Mouse (Mus musculus) embryonic facial prominence, embryonic 10.5 days (tissue): ENCODE data around the gene Bad. TPM values are rescaled to one million over a fixed set of nuclear protein-coding genes. Genes with fewer than 3 reads are reported as not detected.

Experiments
- DNase-seq: peaks from one replicate; pipeline ENCODE4 v3.0.0-alpha.2; 2017; ENCODE audit warnings: low spot score
- H3K27ac ChIP-seq: fragments of 300-500 bp; sonication (generic); replicated peaks from 2 replicates; pipeline ENCODE4 v1.5.1; 2016; ENCODE audit warnings: mild to moderate bottlenecking
- H3K27me3 ChIP-seq: fragments of 300-500 bp; sonication (generic); replicated peaks from 2 replicates; pipeline ENCODE4 v1.6.1; 2016; ENCODE audit warnings: low read depth, mild to moderate bottlenecking; ENCODE audit not compliant: poor library complexity, severe bottlenecking
- H3K36me3 ChIP-seq: fragments of 300-500 bp; sonication (generic); replicated peaks from 2 replicates; pipeline ENCODE4 v1.6.1; 2016; ENCODE audit warnings: mild to moderate bottlenecking, moderate library complexity
- H3K4me1 ChIP-seq: fragments of 300-500 bp; sonication (generic); 2 replicates; pipeline ENCODE4 v1.6.1; 2016
- H3K4me3 ChIP-seq: fragments of 300-500 bp; sonication (generic); 2 replicates; pipeline ENCODE4 v1.5.1; 2016; ENCODE audit warnings: mild to moderate bottlenecking, moderate library complexity
- H3K9me3 ChIP-seq: fragments of 300-500 bp; sonication (generic); 2 replicates; pipeline ENCODE4 v1.6.1; 2016; ENCODE audit warnings: mild to moderate bottlenecking
- WGBS: fragments of 180-500 bp; shearing (Covaris S2); methylation state at CpG from one replicate; pipeline ENCODE4 v1.1.7; 2016; 5-methylcytosine and 5-hydroxymethylcytosine counted together
- polyA plus RNA-seq: library from polyadenylated mRNA; unstranded; fragments of >200 nt; fragmentation: Nextera tagmentation; extraction: Ambion mirVana; gene quantifications from 2 replicates; pipeline ENCODE4 v1.2.1, GENCODE M21; 2016

Gene Bad
- polyA plus RNA-seq, 1 experiment from 2014 or later: 55.1 TPM

DNA sequence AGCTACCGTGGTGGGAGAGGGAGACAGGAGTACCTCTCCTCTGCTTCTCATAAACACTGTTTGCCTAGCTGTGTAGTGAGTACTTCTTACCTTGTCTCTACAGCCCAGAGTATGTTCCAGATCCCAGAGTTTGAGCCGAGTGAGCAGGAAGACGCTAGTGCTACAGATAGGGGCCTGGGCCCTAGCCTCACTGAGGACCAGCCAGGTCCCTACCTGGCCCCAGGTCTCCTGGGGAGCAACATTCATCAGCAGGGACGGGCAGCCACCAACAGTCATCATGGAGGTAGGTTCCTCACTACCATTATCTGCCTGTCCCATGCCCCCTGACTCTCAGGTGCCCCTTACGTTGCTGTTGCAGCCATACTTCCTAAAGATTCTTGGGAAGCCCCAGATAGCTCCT is 1.1 kb downstream of the Bad start:
- H3K36me3 ChIP-seq: peaks cover 16% of the 10 kb centered on the region
- peak overlapping the region; percentile 96 for H3K27ac ChIP-seq
- 28% methylated on average over 5 of the region's 5 CpGs for WGBS
- peaks cover 17% of the 10 kb centered on the region; the same call in 1 of the 2 replicates for H3K27me3 ChIP-seq
- peaks cover 33% of the 10 kb centered on the region for H3K4me1 ChIP-seq
- no peak for DNase-seq
- H3K4me3 ChIP-seq: peak overlapping the region; percentile 93
- no peaks in the 10 kb centered on the region for H3K9me3 ChIP-seq

DNA sequence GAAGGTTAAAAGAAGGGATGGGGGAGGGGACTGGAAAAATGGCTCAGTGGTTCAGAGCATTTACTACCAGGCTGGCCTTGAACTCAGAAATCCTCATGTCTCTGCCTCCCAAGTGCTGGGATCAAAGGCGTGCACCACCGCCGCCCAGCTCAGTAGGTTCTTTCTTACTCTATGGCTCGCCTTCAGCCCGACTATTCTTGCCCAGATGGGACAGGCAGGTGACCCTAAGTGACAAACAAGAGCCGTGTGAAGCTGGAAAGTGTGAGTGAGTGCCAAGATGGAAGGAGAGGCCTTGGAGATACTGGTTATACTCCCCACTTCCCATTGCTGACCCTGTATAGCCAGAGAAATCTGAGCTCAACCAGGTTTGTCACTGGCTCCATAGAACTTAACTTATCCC is 2.0 kb downstream of the Bad start:
- Histone ChIP-seq H3K36me3 (peaks cover 16% of the 10 kb centered on the region), H3K9me3 (no peaks in the 10 kb centered on the region), H3K27ac (no peak overlapping the region), H3K4me3 (no peak overlapping the region), H3K27me3 (peaks cover 12% of the 10 kb centered on the region; the same call in 1 of the 2 replicates), H3K4me1 (peaks cover 33% of the 10 kb centered on the region)
- WGBS: 91% methylated on average over 6 of the region's 6 CpGs
- DNase-seq: no peak

DNA sequence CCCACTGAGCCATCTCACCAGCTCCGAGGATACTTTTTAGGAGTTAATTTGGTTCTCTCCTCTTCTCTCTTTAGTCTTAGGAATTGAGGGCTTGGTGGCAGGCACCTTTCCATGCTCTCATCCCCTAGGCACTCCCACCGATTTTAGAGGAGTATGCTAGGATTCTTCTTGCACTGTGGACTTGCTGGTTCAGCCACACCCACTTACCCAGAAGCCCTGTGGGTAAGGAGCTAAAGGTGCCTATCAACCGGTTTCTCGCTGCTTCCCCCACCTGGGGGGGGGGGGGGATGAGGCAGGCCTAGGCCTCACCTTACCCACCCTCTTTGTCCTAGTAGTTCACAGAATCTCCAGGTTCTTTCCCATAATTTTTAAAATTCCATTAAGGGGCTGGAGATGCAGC is 6.1 kb downstream of the Bad start:
- WGBS: 50% methylated on average over 4 of the region's 4 CpGs
- no peak for DNase-seq
- Histone ChIP-seq H3K4me3 (no peak overlapping the region), H3K27me3 (no peaks in the 10 kb centered on the region), H3K36me3 (peaks cover 24% of the 10 kb centered on the region), H3K27ac (no peak overlapping the region), H3K4me1 (peaks cover 32% of the 10 kb centered on the region), H3K9me3 (no peaks in the 10 kb centered on the region)

DNA sequence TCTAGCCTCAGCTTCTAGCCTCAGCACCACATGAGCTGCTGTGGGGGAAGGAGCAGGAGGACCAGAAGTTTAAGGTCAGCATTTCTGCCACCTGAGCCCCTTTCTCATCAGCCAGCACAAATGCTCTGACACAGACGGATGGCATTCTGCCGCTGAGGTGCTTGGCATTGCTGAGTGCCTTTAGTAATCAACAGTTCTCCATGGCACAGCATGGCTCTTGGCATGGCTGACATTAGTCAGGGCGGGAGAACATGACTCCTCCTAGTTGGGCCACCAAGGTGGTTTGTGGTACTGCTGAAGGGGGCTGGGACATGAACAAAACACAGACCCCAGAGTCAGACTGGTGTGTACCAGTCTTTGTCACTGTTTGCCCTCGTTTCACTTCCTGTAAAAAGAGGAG is 6.5 kb downstream of the Bad start:
- no peak for DNase-seq
- Histone ChIP-seq H3K27ac (no peak overlapping the region), H3K36me3 (peaks cover 24% of the 10 kb centered on the region), H3K27me3 (no peaks in the 10 kb centered on the region), H3K9me3 (no peaks in the 10 kb centered on the region), H3K4me3 (no peak overlapping the region), H3K4me1 (peaks cover 32% of the 10 kb centered on the region)
- 83% methylated on average over 4 of the region's 4 CpGs for WGBS

DNA sequence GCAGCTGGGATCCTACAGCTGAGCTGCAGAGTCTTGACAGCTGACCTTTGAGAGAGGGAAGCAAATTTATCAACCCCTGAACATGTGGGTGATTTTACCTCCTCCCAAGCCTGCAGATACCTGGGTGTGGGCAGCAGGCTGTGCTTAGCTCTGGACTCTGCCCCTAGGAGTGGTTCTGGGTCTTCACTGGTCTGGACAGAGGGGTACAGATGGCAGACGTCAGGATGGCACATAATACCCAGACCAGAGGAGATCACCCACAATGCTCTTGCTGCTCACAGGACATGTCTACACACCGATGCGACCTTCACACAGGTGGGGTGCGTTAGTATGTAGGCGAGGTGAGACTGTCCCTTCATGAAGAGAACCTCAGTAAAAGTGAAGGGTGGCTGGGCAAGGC is 7.9 kb downstream of the Bad start:
- no peaks in the 10 kb centered on the region for H3K9me3 ChIP-seq
- H3K4me3 ChIP-seq: peak overlapping the region; percentile 70
- no peak for DNase-seq
- no peaks in the 10 kb centered on the region for H3K27me3 ChIP-seq
- H3K27ac ChIP-seq: peak overlapping the region; percentile 93
- 92% methylated on average over 5 of the region's 5 CpGs for WGBS
- peaks cover 32% of the 10 kb centered on the region for H3K4me1 ChIP-seq
- H3K36me3 ChIP-seq: peaks cover 35% of the 10 kb centered on the region

DNA sequence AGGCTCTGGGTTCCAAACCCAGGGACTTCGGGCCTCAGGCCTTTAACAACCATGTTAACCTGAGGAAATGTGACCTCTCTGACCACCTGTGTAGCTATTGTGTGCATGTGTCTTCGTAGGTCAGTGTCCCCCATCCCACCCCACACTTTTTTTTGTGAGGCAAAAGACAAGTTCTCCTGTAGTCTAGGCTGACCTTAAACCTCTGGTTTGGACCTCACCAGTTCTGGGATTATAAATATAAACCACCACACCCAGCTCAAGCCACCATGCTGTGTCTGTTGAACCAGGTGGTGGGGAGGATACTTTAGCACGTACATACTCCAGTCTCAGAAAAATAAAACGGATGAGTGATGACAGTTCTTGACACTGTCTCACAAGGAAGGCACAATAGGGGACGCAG is 8.3 kb downstream of the Bad start:
- Histone ChIP-seq H3K9me3 (no peaks in the 10 kb centered on the region), H3K27me3 (no peaks in the 10 kb centered on the region), H3K27ac (peak overlapping the region; percentile 93), H3K36me3 (peaks cover 36% of the 10 kb centered on the region), H3K4me1 (peaks cover 32% of the 10 kb centered on the region), H3K4me3 (peak overlapping the region; percentile 70)
- WGBS: 65% methylated on average over 5 of the region's 5 CpGs
- no peak for DNase-seq

DNA sequence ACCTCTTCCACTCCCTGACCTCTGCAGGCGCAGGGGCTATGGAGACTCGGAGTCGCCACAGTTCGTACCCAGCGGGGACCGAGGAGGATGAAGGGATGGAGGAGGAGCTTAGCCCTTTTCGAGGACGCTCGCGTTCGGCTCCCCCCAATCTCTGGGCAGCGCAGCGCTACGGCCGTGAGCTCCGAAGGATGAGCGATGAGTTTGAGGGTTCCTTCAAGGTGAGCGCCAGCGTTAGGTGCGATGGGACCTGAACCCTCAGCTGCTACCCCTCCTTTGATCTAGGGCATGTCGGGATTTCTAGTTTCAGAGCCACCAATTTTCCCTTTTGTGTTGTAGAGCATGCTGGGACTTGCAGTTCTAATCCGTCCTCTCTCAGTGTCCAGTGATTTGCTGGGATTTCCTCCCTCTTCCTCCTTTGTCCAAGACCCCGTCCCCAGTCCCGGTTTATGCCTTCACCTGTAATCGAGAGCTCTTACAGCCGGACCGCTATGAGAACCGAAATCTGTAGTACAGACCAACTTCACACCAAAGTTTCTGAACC is 9.0 kb downstream of the Bad start:
- Histone ChIP-seq H3K36me3 (peaks cover 36% of the 10 kb centered on the region), H3K4me3 (peak overlapping the region; percentile 70), H3K4me1 (peaks cover 32% of the 10 kb centered on the region), H3K9me3 (no peaks in the 10 kb centered on the region), H3K27me3 (no peaks in the 10 kb centered on the region), H3K27ac (peak overlapping the region; percentile 93)
- peak; percentile 75 for DNase-seq
- under 1% methylated on average over 28 of the region's 28 CpGs for WGBS

DNA sequence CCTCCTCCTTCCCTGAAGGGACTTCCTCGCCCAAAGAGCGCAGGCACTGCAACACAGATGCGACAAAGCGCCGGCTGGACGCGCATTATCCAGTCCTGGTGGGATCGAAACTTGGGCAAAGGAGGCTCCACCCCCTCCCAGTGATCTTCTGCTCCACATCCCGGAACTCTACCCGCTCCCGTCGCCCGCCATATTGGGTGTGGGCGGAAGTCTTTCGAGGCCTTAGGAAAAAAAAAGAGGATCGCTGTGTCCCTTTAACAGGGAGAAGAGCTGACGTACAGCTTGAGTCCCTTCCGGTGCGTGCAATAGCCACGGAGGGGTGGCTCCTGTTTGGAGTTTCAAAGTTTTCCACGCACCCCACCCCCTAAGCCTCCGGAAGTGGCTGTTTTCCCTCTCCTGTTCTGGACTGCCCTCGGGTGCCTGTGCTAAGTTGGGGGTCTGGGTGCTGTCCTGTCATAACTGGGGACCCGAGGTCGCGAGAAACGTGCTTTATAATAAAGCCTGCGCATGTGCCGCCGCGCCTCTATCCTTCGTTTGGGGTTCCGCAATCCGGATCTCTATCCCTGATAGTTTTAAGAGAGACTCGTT is 9.8 kb downstream of the Bad start:
- no peaks in the 10 kb centered on the region for H3K9me3 ChIP-seq
- under 1% methylated on average over 35 of the region's 35 CpGs for WGBS
- peaks cover 32% of the 10 kb centered on the region for H3K4me1 ChIP-seq
- peaks cover 38% of the 10 kb centered on the region for H3K36me3 ChIP-seq
- peak overlapping the region; percentile 93 for H3K27ac ChIP-seq
- DNase-seq: peak; percentile 92
- no peaks in the 10 kb centered on the region for H3K27me3 ChIP-seq
- H3K4me3 ChIP-seq: peak overlapping the region; percentile 70

DNA sequence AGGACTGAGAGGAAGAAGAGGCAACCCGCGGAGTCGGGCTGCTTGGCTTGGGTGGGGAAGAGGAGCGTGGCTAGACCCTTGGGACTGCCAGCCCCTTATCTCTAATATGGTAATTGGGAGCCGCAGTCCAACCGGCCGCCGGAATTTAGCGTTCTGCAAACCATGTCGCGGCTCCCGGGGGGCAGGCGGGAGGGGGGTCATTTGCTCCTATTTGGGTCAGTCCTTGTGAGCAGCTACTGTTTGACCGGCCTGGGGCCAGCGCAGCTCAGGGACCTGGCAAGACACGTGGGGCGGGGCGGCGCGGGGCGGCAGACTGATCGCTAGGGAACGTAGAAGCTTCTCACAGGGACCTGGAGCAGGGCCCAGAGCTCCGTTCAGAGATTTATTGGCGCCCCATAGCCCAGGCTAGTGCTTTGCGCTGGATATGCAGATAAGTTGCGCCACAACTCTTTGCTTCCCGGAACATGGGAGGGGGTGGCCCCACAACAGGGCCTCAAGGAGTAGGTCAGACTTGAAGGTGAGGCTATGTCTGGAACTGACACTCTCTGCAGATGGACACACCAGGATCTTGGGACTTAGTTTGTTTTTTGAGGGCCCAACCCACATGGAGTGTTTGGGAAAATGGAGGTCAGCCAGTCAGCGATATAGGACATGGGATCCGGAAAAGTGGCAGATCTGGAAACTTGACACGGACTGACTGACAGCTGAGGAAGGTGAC is 10.5 kb downstream of the Bad start:
- Histone ChIP-seq H3K36me3 (peaks cover 45% of the 10 kb centered on the region), H3K27me3 (no peaks in the 10 kb centered on the region), H3K4me1 (peaks cover 32% of the 10 kb centered on the region), H3K27ac (peak overlapping the region; percentile 93), H3K4me3 (peak overlapping the region; percentile 70), H3K9me3 (no peaks in the 10 kb centered on the region)
- DNase-seq: peak; percentile 69
- 2% methylated on average over 31 of the region's 31 CpGs for WGBS

DNA sequence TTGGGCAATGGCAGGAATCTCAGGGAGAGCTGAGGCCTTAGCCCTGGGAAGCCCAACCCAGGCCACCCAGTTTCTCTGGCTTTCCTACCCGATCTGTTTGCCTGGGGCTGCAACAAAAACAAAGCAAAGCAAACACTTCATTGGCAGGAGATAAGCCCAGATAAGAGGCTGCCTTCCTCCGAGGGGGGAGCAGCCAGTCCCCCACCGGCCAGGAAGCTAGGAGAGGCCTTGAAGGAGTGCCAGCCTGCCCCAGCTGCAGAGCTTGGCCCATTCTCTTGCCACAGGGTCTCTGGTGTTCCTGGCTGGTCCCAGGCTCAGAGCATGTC is 11.0 kb downstream of the Bad start:
- no peak for DNase-seq
- H3K4me3 ChIP-seq: peak overlapping the region; percentile 70
- peak overlapping the region; percentile 65; the same call in 1 of the 2 replicates for H3K27ac ChIP-seq

DNA sequence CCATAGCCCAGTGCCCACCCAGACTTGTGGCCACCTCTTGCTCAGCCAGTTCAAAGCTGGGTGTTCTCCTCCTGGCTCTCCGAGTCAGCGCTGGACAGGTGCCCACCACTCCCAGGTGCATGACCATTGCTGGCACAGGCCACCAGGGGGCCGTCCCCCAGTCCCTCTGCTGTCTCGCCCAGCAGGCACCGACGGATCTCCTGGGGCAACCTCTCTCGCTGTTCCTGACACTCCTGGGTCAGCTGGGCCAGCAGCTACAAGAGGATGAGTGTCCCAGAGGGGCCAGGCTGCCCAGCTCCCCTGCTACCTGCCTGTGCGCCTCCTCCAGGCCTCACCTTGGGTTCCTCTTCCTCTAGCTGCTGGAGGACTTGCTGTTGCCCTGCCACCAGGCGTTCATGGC is 12.4 kb downstream of the Bad start:
- H3K27ac ChIP-seq: no peak overlapping the region
- WGBS: 69% methylated on average over 9 of the region's 9 CpGs
- DNase-seq: peak; percentile 57
- no peak overlapping the region for H3K4me3 ChIP-seq
- no peaks in the 10 kb centered on the region for H3K9me3 ChIP-seq
- peaks cover 62% of the 10 kb centered on the region for H3K36me3 ChIP-seq
- peaks cover 32% of the 10 kb centered on the region for H3K4me1 ChIP-seq
- H3K27me3 ChIP-seq: no peaks in the 10 kb centered on the region

More for the DNA sequence above, 11.0 kb downstream of the Bad start:
- H3K4me1 ChIP-seq: peaks cover 32% of the 10 kb centered on the region
- 17% methylated on average over 3 of the region's 3 CpGs for WGBS
- peaks cover 50% of the 10 kb centered on the region for H3K36me3 ChIP-seq
- H3K9me3 ChIP-seq: no peaks in the 10 kb centered on the region
- H3K27me3 ChIP-seq: no peaks in the 10 kb centered on the region

DNA sequence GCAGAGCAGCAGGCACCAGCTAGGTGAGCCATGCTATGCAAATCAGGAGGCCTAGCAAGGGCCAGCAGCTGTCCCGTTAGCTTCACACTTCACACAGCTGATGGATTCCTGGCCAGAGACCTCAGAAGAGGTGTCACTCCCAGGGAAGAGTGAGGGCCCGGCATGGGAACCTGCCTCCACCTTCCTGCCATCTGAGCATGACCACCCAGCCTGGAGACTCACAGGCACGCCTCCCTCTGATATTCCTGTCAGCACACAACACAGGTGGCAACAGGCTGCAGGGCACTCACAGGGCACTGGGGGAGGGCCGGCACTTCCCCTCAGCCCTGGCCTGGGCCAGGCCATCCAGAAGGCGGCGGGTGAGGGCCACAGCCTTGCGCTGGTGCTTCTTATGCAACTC is 13.8 kb downstream of the Bad start:
- peaks cover 19% of the 10 kb centered on the region for H3K4me1 ChIP-seq
- H3K9me3 ChIP-seq: no peaks in the 10 kb centered on the region
- H3K27me3 ChIP-seq: no peaks in the 10 kb centered on the region
- H3K27ac ChIP-seq: no peak overlapping the region; the same call in 1 of the 2 replicates
- 0 out of 2 replicates have a peak overlapping the region, but pooled peaks have one; percentile 1 for H3K4me3 ChIP-seq
- WGBS: 87% methylated on average over 7 of the region's 7 CpGs
- H3K36me3 ChIP-seq: peaks cover 69% of the 10 kb centered on the region
- no peak for DNase-seq

DNA sequence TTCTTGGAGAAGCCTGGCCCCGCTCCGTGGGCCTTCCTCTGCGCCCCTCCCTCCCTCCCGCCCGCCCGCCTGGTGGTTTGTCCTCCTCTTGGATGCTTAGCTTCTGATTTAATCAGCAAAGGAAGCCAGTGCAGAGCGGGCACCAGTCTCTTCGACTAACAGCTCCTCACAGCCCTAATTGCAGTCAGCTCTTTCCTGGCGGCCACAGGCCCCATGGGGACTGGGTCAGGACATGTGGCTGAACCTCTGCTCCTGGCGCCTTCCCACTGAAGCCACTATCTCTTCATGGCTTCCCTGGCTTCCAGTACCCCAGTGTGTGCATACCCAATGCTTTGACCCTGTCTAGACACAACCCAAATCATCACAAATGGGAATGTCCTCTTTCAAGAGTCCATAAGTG is 14.8 kb downstream of the Bad start:
- Histone ChIP-seq H3K27ac (no peak overlapping the region), H3K4me3 (no peak overlapping the region), H3K9me3 (no peaks in the 10 kb centered on the region), H3K4me1 (peaks cover 16% of the 10 kb centered on the region), H3K36me3 (peaks cover 77% of the 10 kb centered on the region), H3K27me3 (no peaks in the 10 kb centered on the region)
- 78% methylated on average over 10 of the region's 10 CpGs for WGBS
- DNase-seq: no peak
